Mouse (Mus musculus) hindbrain, embryonic 16.5 days (tissue): ENCODE data around the gene Cpa5. TPM values are rescaled to one million over a fixed set of nuclear protein-coding genes. Genes with fewer than 3 reads are reported as not detected.

Source experiments
- ATAC-seq: fragments of 200-750 bp; cut with Nextera tagmentation; 2 replicates; pipeline ENCODE4 v1.8.0; 2017; ENCODE audit warnings: moderate TSS enrichment, moderate library complexity
- H3K27ac ChIP-seq: fragments of 300-500 bp; sonication (generic); 2 replicates; pipeline ENCODE4 v1.5.1; 2014; ENCODE audit warnings: low read depth, mild to moderate bottlenecking, control low read depth, low read length, moderate library complexity
- H3K27me3 ChIP-seq: fragments of 300-500 bp; sonication (generic); replicated peaks from 2 replicates; pipeline ENCODE4 v1.6.1; 2014; ENCODE audit warnings: low read length; ENCODE audit not compliant: control insufficient read depth, insufficient read depth
- H3K36me3 ChIP-seq: fragments of 300-500 bp; sonication (generic); 2 replicates; pipeline ENCODE4 v1.6.1; 2014; ENCODE audit warnings: mild to moderate bottlenecking, low read length, moderate library complexity, mixed read lengths; ENCODE audit not compliant: control insufficient read depth, insufficient read depth
- H3K4me1 ChIP-seq: fragments of 300-500 bp; sonication (generic); 2 replicates; pipeline ENCODE4 v1.6.1; 2014; ENCODE audit warnings: low read depth, low read length; ENCODE audit not compliant: control insufficient read depth, insufficient read depth
- H3K4me2 ChIP-seq: fragments of 300-500 bp; sonication (generic); 2 replicates; pipeline ENCODE4 v1.6.1; 2014; ENCODE audit warnings: mild to moderate bottlenecking, low read length, control low read depth, moderate library complexity
- H3K4me3 ChIP-seq: fragments of 300-500 bp; sonication (generic); 2 replicates; pipeline ENCODE4 v1.5.1; 2014; ENCODE audit warnings: mild to moderate bottlenecking, low read length, control low read depth, moderate library complexity
- H3K9ac ChIP-seq: fragments of 300-500 bp; sonication (generic); 2 replicates; pipeline ENCODE4 v1.6.1; 2014; ENCODE audit warnings: low read depth, mild to moderate bottlenecking, control low read depth, low read length, moderate library complexity
- H3K9me3 ChIP-seq: fragments of 300-500 bp; sonication (generic); 2 replicates; pipeline ENCODE4 v1.6.1; 2014; ENCODE audit warnings: mild to moderate bottlenecking, low read length, moderate library complexity; ENCODE audit not compliant: control insufficient read depth
- WGBS: fragments of 180-500 bp; shearing (Covaris S2); extraction: QIAGEN DNeasy Blood & Tissue Kit; methylation state at CpG from one replicate; pipeline ENCODE4 v1.1.7; 2014; 5-methylcytosine and 5-hydroxymethylcytosine counted together
- polyA plus RNA-seq: library from polyadenylated mRNA; unstranded; fragments of >200 nt; fragmentation: Nextera tagmentation; extraction: Ambion mirVana; gene quantifications from 2 replicates; pipeline ENCODE4 v1.2.1, GENCODE M21; 2015

Cpa5 gene
- polyA plus RNA-seq, 1 experiment from 2014 or later = 0.09 TPM

DNA sequence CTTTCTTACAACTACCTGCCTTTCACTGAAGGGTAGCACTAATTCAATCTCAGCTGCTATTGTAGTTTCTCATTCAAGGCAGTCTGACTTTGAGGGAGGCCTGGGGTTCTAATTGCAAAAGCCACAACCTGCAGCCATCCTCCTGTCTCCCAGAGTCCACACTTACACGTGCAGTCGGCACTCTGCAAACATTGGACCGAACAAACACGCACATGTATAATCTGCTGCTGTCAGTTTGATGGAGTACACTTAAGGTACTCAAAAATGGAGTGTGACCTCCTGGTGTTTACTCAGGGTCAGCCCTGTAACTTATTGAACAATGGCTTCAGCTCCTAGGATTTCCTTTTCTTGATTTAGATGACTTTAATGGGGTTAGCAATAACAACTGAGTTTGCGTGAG lies 68.8 kb downstream of the Cpa5 start:
- H3K27me3 ChIP-seq = no peaks in the 10 kb centered on the region
- H3K27ac ChIP-seq = no peak overlapping the region

DNA sequence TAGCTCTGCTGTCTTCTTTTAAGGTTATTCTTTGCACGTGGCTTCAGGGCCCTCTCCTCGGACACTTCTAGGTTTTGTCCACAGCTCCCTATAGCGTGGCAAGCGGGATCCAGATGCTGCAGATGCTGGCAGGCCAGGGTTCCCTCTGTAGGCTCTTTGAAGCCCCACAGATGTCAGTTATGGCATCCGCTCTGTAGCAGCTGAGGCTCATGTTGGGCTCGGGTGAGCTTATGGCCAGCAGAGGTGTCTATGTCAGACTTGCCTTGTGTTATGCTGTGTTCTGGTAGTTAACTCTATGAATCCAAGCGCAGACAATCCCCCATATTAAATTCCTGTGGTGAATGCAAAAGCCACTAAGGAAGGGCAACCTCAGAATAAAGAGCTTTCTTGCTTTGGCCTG lies 69.6 kb downstream of the Cpa5 start:
- Histone ChIP-seq H3K27me3 (no peaks in the 10 kb centered on the region), H3K9me3 (no peaks in the 10 kb centered on the region), H3K4me1 (peaks cover 18% of the 10 kb centered on the region), H3K4me3 (no peak overlapping the region), H3K9ac (no peak overlapping the region), H3K27ac (no peak overlapping the region), H3K4me2 (no peak overlapping the region), H3K36me3 (no peaks in the 10 kb centered on the region)
- no peak for ATAC-seq
- WGBS = 81% methylated on average over 7 of the region's 7 CpGs

More for the DNA sequence above, 68.8 kb downstream of the Cpa5 start:
- no peak overlapping the region for H3K4me3 ChIP-seq
- H3K9me3 ChIP-seq = no peaks in the 10 kb centered on the region
- ATAC-seq = no peak
- H3K4me2 ChIP-seq = no peak overlapping the region
- peaks cover 26% of the 10 kb centered on the region for H3K4me1 ChIP-seq
- no peaks in the 10 kb centered on the region for H3K36me3 ChIP-seq
- peak overlapping the region; percentile 3; the same call in 1 of the 2 replicates for H3K9ac ChIP-seq
- 63% methylated on average over 5 of the region's 5 CpGs for WGBS

Other genes starting within 250 kb of the Cpa5 start
- gene Zc3hc1, start 220.0 kb upstream of the Cpa5 start, polyA plus RNA-seq = 65.5 and 68.2 TPM in 2 replicates
- gene Klhdc10, start 209.1 kb upstream of the Cpa5 start, polyA plus RNA-seq = 27.8 and 34.9 TPM in 2 replicates
- gene Tmem209, start 101.2 kb upstream of the Cpa5 start, polyA plus RNA-seq = 25.6 and 31.4 TPM in 2 replicates
- 0.15 and 0.19 TPM in 2 replicates for gene Ssmem1, start 101.2 kb upstream of the Cpa5 start, polyA plus RNA-seq
- 7.6 and 9.7 TPM in 2 replicates for gene Cpa2, start 69.4 kb upstream of the Cpa5 start, polyA plus RNA-seq
- 0.84 and 0.85 TPM in 2 replicates for gene Cpa4, start 42.6 kb upstream of the Cpa5 start, polyA plus RNA-seq
- gene Cpa1, start 28.2 kb downstream of the Cpa5 start, polyA plus RNA-seq = 0.85 and 0.90 TPM in 2 replicates
- gene Cep41, start 82.7 kb downstream of the Cpa5 start, polyA plus RNA-seq = 10.4 and 14.1 TPM in 2 replicates
- 303 and 331 TPM in 2 replicates for gene Mest, start 112.5 kb downstream of the Cpa5 start, polyA plus RNA-seq